Mouse (Mus musculus) midbrain, postnatal 0 days (tissue): ENCODE measurements around the gene Asb18. TPM values are rescaled to one million over a fixed set of nuclear protein-coding genes. Genes with fewer than 3 reads are reported as not detected.
A peak's percentile ranks its signal among the peaks of the same experiment; 100 is the strongest.

Experiments
- ATAC-seq: fragments of 200-750 bp; cut with Nextera tagmentation; 2 replicates; pipeline ENCODE4 v1.8.0; 2017; ENCODE audit warnings: moderate number of reproducible peaks, mild to moderate bottlenecking, moderate TSS enrichment, moderate library complexity; ENCODE audit not compliant: low FRiP score
- DNase-seq: peaks from one replicate; pipeline ENCODE4 v3.0.0-alpha.2; 2015; ENCODE audit warnings: low spot score
- H3K27ac ChIP-seq: fragments of 300-500 bp; sonication (generic); 2 replicates; pipeline ENCODE4 v1.5.1; 2014; ENCODE audit warnings: low read depth, mild to moderate bottlenecking, low read length, mixed read lengths
- H3K27me3 ChIP-seq: fragments of 300-500 bp; sonication (generic); 2 replicates; pipeline ENCODE4 v1.6.1; 2014; ENCODE audit warnings: low read length, control low read depth, mixed read lengths; ENCODE audit not compliant: insufficient read depth
- H3K36me3 ChIP-seq: fragments of 300-500 bp; sonication (generic); 2 replicates; pipeline ENCODE4 v1.6.1; 2014; ENCODE audit warnings: low read length, control low read depth, mixed read lengths; ENCODE audit not compliant: insufficient read depth
- H3K4me1 ChIP-seq: fragments of 300-500 bp; sonication (generic); 2 replicates; pipeline ENCODE4 v1.6.1; 2014; ENCODE audit warnings: mild to moderate bottlenecking, control low read depth, antibody characterized with exemption, low read length, mixed read lengths; ENCODE audit not compliant: insufficient read depth
- H3K4me2 ChIP-seq: fragments of 300-500 bp; sonication (generic); 2 replicates; pipeline ENCODE4 v1.6.1; 2014; ENCODE audit warnings: low read depth, mild to moderate bottlenecking, low read length, mixed read lengths; ENCODE audit not compliant: poor library complexity, severe bottlenecking
- H3K4me3 ChIP-seq: fragments of 300-500 bp; sonication (generic); 2 replicates; pipeline ENCODE4 v1.5.1; 2014; ENCODE audit warnings: low read depth, mild to moderate bottlenecking, low read length, moderate library complexity
- H3K9ac ChIP-seq: fragments of 300-500 bp; sonication (generic); replicated peaks from 2 replicates; pipeline ENCODE4 v1.6.1; 2014; ENCODE audit warnings: mild to moderate bottlenecking, low read length, moderate library complexity, mixed read lengths; ENCODE audit not compliant: poor library complexity, severe bottlenecking
- H3K9me3 ChIP-seq: fragments of 300-500 bp; sonication (generic); 2 replicates; pipeline ENCODE4 v1.6.1; 2016; ENCODE audit warnings: low read length, control low read depth
- CTCF ChIP-seq: IDR thresholded peaks from 2 replicates; pipeline ENCODE4 v1.5.1; 2016; ENCODE audit warnings: antibody characterized with exemption, mild to moderate bottlenecking
- WGBS: fragments of 180-500 bp; shearing (Covaris S2); extraction: QIAGEN DNeasy Blood & Tissue Kit; methylation state at CpG from one replicate; pipeline ENCODE4 v1.1.7; 2014; 5-methylcytosine and 5-hydroxymethylcytosine counted together
- polyA plus RNA-seq: library from polyadenylated mRNA; unstranded; fragments of >200 nt; fragmentation: Nextera tagmentation; extraction: Ambion mirVana; gene quantifications from 2 replicates; pipeline ENCODE4 v1.2.1, GENCODE M21; 2015
- total RNA-seq: library from RNA; depleted of rRNA; stranded (reverse); fragments of >200 nt; gene quantifications from 2 replicates; pipeline ENCODE4 v1.2.3, GENCODE M21; 2014

Asb18 gene
- total and polyA plus RNA-seq, 2 experiments from 2014 or later, result 0.39 to 1.6 TPM

GRCm38 (mm10) chr1:89930551-89930950, 83.9 kb downstream of the Asb18 start:
- Histone ChIP-seq H3K4me1 (peaks cover 9% of the 10 kb centered on the region), H3K9me3 (no peaks in the 10 kb centered on the region), H3K27ac (no peak overlapping the region), H3K4me2 (peak overlapping the region; percentile 44), H3K4me3 (peak overlapping the region; percentile 26), H3K27me3 (peaks cover 62% of the 10 kb centered on the region), H3K9ac (no peak overlapping the region), H3K36me3 (no peaks in the 10 kb centered on the region)
- WGBS, result under 1% methylated on average over 30 of the region's 45 CpGs
- DNase-seq (no peak), ATAC-seq (no peak)
- TF ChIP-seq CTCF, result no peak

GRCm38 (mm10) chr1:89929721-89930505, 84.6 kb downstream of the Asb18 start:
- TF ChIP-seq CTCF, result no peak
- Histone ChIP-seq H3K27me3 (peaks cover 61% of the 10 kb centered on the region), H3K9me3 (no peaks in the 10 kb centered on the region), H3K4me1 (peaks cover 9% of the 10 kb centered on the region), H3K36me3 (no peaks in the 10 kb centered on the region), H3K4me2 (peak overlapping the region; percentile 44), H3K9ac (no peak overlapping the region), H3K4me3 (peak overlapping the region; percentile 26), H3K27ac (no peak overlapping the region)
- WGBS, result under 1% methylated on average over 55 of the region's 55 CpGs
- no peak for ATAC-seq
- no peak for DNase-seq

GRCm38 (mm10) chr1:89929181-89929580, 85.3 kb downstream of the Asb18 start:
- Histone ChIP-seq H3K4me1 (peaks cover 9% of the 10 kb centered on the region), H3K27me3 (peaks cover 65% of the 10 kb centered on the region), H3K36me3 (no peaks in the 10 kb centered on the region), H3K9ac (no peak overlapping the region), H3K4me3 (peak overlapping the region; percentile 3; the same call in 1 of the 2 replicates), H3K27ac (no peak overlapping the region), H3K9me3 (no peaks in the 10 kb centered on the region), H3K4me2 (no peak overlapping the region)
- no peak for TF ChIP-seq CTCF
- WGBS, result 2% methylated on average over 6 of the region's 6 CpGs
- ATAC-seq (no peak), DNase-seq (no peak)

DNA sequence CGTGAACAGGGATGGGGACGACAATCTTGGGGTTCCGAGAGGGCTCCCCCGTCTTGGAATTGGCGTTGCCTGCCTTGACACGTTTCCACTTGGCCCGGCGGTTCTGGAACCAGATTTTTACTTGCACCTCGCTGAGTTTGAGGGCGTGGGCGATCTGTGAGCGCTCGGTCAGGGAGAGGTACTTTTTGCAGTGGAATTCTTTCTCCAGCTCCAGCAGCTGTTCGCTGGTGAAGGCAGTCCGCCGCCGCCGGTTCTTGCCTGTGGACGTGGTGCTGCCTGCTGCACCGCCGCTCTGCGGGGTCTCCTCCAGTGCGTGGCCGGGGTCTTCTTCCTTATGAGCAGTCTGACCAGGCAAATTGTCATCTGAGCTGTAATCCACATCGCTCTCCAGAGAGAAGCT, 85.8 kb downstream of the Asb18 start:
- WGBS, result 5% methylated on average over 25 of the region's 25 CpGs
- TF ChIP-seq CTCF, result no peak
- H3K27ac ChIP-seq, result no peak overlapping the region
- ATAC-seq (no peak), DNase-seq (no peak)
- peaks cover 11% of the 10 kb centered on the region for H3K4me1 ChIP-seq
- H3K36me3 ChIP-seq, result no peaks in the 10 kb centered on the region
- H3K9ac ChIP-seq, result no peak overlapping the region
- H3K9me3 ChIP-seq, result no peaks in the 10 kb centered on the region
- H3K4me3 ChIP-seq, result peak overlapping the region; percentile 3; the same call in 1 of the 2 replicates
- peaks cover 70% of the 10 kb centered on the region for H3K27me3 ChIP-seq
- H3K4me2 ChIP-seq, result no peak overlapping the region

DNA sequence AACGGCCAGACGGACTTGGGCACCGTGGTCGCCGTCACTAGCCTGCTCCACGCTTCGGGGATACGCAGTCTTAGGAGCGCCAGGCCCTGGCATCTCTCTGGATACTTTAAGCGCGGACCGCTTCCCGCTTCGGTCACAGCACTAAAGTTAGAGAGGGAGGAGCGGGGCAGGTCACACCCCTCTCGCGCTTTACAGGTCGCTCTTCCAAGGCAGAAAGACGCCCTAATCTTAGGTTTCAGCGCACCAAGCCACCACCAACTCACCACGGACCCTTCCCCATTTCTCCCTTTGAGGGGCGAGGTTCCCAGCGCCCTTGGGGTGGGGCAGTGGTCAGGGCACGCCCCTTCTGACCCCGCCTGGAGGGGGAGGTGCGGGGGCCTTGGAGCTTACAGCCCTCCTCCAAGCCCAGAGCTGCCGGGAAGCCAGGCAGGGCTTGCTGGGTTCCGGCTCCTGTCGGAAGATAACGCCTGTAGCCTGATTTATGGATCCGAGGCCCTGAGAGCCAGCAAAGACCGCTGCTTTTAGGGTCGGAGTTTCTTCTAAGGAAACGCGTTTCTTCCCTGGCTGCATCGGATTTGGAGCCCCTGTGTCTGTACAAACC, 87.3 kb downstream of the Asb18 start:
- Histone ChIP-seq H3K36me3 (no peaks in the 10 kb centered on the region), H3K27me3 (peaks cover 72% of the 10 kb centered on the region), H3K4me3 (peak overlapping the region; percentile 9; the same call in 1 of the 2 replicates), H3K27ac (no peak overlapping the region), H3K4me1 (peaks cover 18% of the 10 kb centered on the region), H3K9me3 (no peaks in the 10 kb centered on the region), H3K9ac (no peak overlapping the region), H3K4me2 (0 out of 2 replicates have a peak overlapping the region, but pooled peaks have one; percentile 4)
- ATAC-seq, result no peak
- no peak for DNase-seq
- no peak for TF ChIP-seq CTCF
- WGBS, result 6% methylated on average over 36 of the region's 36 CpGs

DNA sequence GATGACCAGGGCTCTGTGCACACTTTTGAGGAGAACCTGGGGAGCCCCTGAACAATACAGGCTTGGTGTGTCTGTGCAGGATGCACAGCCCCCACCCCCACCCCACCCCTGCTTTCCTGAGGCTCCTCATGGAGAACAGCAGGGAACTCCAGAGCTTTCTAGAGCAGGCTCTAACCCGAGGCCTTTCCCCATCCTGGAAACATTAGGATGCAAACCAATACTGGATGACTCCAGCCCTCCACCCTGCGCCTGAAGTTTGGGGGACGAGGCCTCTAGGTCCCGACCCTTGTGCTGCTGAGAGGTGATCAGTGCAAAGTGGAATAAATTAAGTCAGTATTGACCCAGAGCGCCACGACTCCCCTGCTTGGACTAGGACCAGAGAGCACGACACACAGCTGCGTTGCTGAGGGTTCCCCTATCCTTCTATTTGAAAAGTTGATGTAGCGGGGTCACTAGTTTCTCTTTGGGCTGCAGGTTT, 87.8 kb downstream of the Asb18 start:
- no peak overlapping the region for H3K4me2 ChIP-seq
- no peak for DNase-seq
- no peaks in the 10 kb centered on the region for H3K36me3 ChIP-seq
- peaks cover 72% of the 10 kb centered on the region for H3K27me3 ChIP-seq
- no peak overlapping the region for H3K27ac ChIP-seq
- H3K4me3 ChIP-seq, result no peak overlapping the region
- TF ChIP-seq CTCF, result no peak
- 8% methylated on average over 9 of the region's 9 CpGs for WGBS
- peaks cover 24% of the 10 kb centered on the region for H3K4me1 ChIP-seq
- ATAC-seq, result no peak
- H3K9ac ChIP-seq, result no peak overlapping the region
- H3K9me3 ChIP-seq, result no peaks in the 10 kb centered on the region
